Mouse (Mus musculus): ENCODE results near the gene P2ry13. TPM values are rescaled to one million over a fixed set of nuclear protein-coding genes. Genes with fewer than 3 reads are reported as not detected.

The P2ry13 gene
- polyA plus RNA-seq, 1 experiment: not detected

- WGBS: 18% methylated on average over 4 of the region's 4 CpGs
- H3K4me1 ChIP-seq (ENCODE audit: control insufficient read depth, insufficient read depth, low read length): peaks cover 10% of the 10 kb centered on the region
- TF ChIP-seq CTCF (IDR thresholded peaks at IDR 0.05; ENCODE audit: insufficient read depth, low read depth, low read length) (no peak), POLR2A (IDR thresholded peaks at IDR 0.05; ENCODE audit: insufficient read depth, low read depth, low read length) (no peak)
- no peak overlapping the region for H3K27ac ChIP-seq (ENCODE audit: insufficient read depth, low read depth, low read length)
- no peak overlapping the region for H3K4me3 ChIP-seq (ENCODE audit: insufficient read depth, low read depth, low read length)
Observed at GRCm38 (mm10) chr3:59205941-59206340, 4.7 kb downstream of the P2ry13 start.

GRCm38 (mm10) chr3:59204719-59205503 lies 5.8 kb downstream of the P2ry13 start:
- no peak overlapping the region for H3K4me3 ChIP-seq (ENCODE audit: insufficient read depth, low read depth, low read length)
- H3K27ac ChIP-seq (ENCODE audit: insufficient read depth, low read depth, low read length): no peak overlapping the region
- peaks cover 13% of the 10 kb centered on the region for H3K4me1 ChIP-seq (ENCODE audit: control insufficient read depth, insufficient read depth, low read length)
- 82% methylated on average over 11 of the region's 11 CpGs for WGBS
- no peak for TF ChIP-seq POLR2A (IDR thresholded peaks at IDR 0.05; ENCODE audit: insufficient read depth, low read depth, low read length)
- TF ChIP-seq CTCF (IDR thresholded peaks at IDR 0.05; ENCODE audit: insufficient read depth, low read depth, low read length): no peak

- TF ChIP-seq POLR2A (IDR thresholded peaks at IDR 0.05; ENCODE audit: insufficient read depth, low read depth, low read length) (no peak), CTCF (IDR thresholded peaks at IDR 0.05; ENCODE audit: insufficient read depth, low read depth, low read length) (no peak)
- WGBS: 89% methylated on average over 8 of the region's 8 CpGs
- Histone ChIP-seq H3K4me3 (ENCODE audit: insufficient read depth, low read depth, low read length) (no peak overlapping the region), H3K27ac (ENCODE audit: insufficient read depth, low read depth, low read length) (no peak overlapping the region), H3K4me1 (ENCODE audit: control insufficient read depth, insufficient read depth, low read length) (peaks cover 13% of the 10 kb centered on the region)
Observed at GRCm38 (mm10) chr3:59203802-59204520, 6.7 kb downstream of the P2ry13 start.

- Histone ChIP-seq H3K4me3 (ENCODE audit: insufficient read depth, low read depth, low read length) (no peak overlapping the region), H3K27ac (ENCODE audit: insufficient read depth, low read depth, low read length) (no peak overlapping the region), H3K4me1 (ENCODE audit: control insufficient read depth, insufficient read depth, low read length) (peaks cover 3% of the 10 kb centered on the region; the same call in 1 of the 2 replicates)
- 82% methylated on average over 4 of the region's 4 CpGs for WGBS
- no peak for TF ChIP-seq CTCF (IDR thresholded peaks at IDR 0.05; ENCODE audit: insufficient read depth, low read depth, low read length)
- no peak for TF ChIP-seq POLR2A (IDR thresholded peaks at IDR 0.05; ENCODE audit: insufficient read depth, low read depth, low read length)
Observed at GRCm38 (mm10) chr3:59197329-59197948, 13.2 kb downstream of the P2ry13 start.

GRCm38 (mm10) chr3:59194938-59195337 lies 15.7 kb downstream of the P2ry13 start, which contains the start of gene Gpr87:
Gpr87 (minus strand) TSS chr3:59195104.
- TF ChIP-seq POLR2A (IDR thresholded peaks at IDR 0.05; ENCODE audit: insufficient read depth, low read depth, low read length) (no peak), CTCF (IDR thresholded peaks at IDR 0.05; ENCODE audit: insufficient read depth, low read depth, low read length) (no peak)
- Histone ChIP-seq H3K4me3 (ENCODE audit: insufficient read depth, low read depth, low read length) (no peak within 1 kb of the TSS), H3K27ac (ENCODE audit: insufficient read depth, low read depth, low read length) (no peak within 1 kb of the TSS), H3K4me1 (ENCODE audit: control insufficient read depth, insufficient read depth, low read length) (peaks cover under 1% of the 10 kb centered on the region; the same call in 1 of the 2 replicates)
- 90% methylated on average over 7 of the region's 7 CpGs for WGBS

- WGBS: 93% methylated on average over 7 of the region's 7 CpGs
- Histone ChIP-seq H3K4me1 (ENCODE audit: control insufficient read depth, insufficient read depth, low read length) (no peaks in the 10 kb centered on the region), H3K27ac (ENCODE audit: insufficient read depth, low read depth, low read length) (no peak overlapping the region), H3K4me3 (ENCODE audit: insufficient read depth, low read depth, low read length) (no peak overlapping the region)
- TF ChIP-seq POLR2A (IDR thresholded peaks at IDR 0.05; ENCODE audit: insufficient read depth, low read depth, low read length): no peak
- TF ChIP-seq CTCF (IDR thresholded peaks at IDR 0.05; ENCODE audit: insufficient read depth, low read depth, low read length): no peak
Observed at GRCm38 (mm10) chr3:59194099-59194498, 16.6 kb downstream of the P2ry13 start.

GRCm38 (mm10) chr3:59191674-59192073 lies 19.0 kb downstream of the P2ry13 start:
- TF ChIP-seq CTCF (IDR thresholded peaks at IDR 0.05; ENCODE audit: insufficient read depth, low read depth, low read length) (no peak), POLR2A (IDR thresholded peaks at IDR 0.05; ENCODE audit: insufficient read depth, low read depth, low read length) (no peak)
- Histone ChIP-seq H3K27ac (ENCODE audit: insufficient read depth, low read depth, low read length) (no peak overlapping the region), H3K4me3 (ENCODE audit: insufficient read depth, low read depth, low read length) (no peak overlapping the region), H3K4me1 (ENCODE audit: control insufficient read depth, insufficient read depth, low read length) (no peaks in the 10 kb centered on the region; the same call in 1 of the 2 replicates)
- 96% methylated on average over 6 of the region's 6 CpGs for WGBS

GRCm38 (mm10) chr3:59187336-59187735 lies 23.3 kb downstream of the P2ry13 start:
- no peak for TF ChIP-seq CTCF (IDR thresholded peaks at IDR 0.05; ENCODE audit: insufficient read depth, low read depth, low read length)
- no peak for TF ChIP-seq POLR2A (IDR thresholded peaks at IDR 0.05; ENCODE audit: insufficient read depth, low read depth, low read length)
- Histone ChIP-seq H3K4me1 (ENCODE audit: control insufficient read depth, insufficient read depth, low read length) (no peaks in the 10 kb centered on the region; the same call in 1 of the 2 replicates), H3K4me3 (ENCODE audit: insufficient read depth, low read depth, low read length) (no peak overlapping the region), H3K27ac (ENCODE audit: insufficient read depth, low read depth, low read length) (no peak overlapping the region)
- WGBS: 92% methylated on average over 4 of the region's 4 CpGs
